Mouse (Mus musculus): ENCODE results near the gene Irx4.

Irx4 gene

DNA sequence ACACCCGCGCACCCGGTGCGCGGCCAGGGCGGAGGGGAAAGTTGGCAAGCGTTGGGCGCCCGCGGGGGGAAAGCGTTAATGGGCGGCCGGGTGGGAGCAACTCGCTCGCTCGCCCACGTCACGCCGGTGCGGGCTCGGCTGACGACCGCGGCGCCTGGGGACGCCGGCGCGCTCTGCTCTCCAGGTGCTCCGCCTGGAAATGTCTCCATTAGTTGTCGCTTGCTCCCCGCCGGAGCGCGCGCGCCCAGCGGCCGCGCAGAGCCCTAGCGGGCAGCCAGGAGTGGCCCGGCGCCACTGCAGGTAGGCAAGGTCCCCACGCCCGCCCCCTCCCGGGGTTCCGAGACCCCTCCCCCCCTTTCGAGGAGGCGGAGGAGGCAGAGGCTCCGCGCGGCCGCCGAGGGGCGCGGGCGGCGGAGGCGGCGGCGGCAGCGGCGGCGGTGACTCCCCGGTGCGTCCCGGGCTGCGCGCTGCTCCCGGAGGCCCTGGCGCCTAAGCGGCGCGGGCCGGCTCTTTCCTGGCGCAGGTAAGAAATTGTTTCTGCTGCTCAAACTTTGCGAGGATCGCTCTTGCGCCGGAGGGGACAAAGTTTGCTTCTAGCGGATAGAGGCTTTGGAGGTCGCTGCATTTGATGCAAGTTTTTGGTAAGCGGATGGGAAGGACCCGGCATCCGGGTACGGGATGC is at the start of gene Irx4:
Irx4 (plus strand) TSS at position 126 of the 682 bp plus-strand sequence.
- DNase-seq (ENCODE audit: low spot score), result no peak

DNA sequence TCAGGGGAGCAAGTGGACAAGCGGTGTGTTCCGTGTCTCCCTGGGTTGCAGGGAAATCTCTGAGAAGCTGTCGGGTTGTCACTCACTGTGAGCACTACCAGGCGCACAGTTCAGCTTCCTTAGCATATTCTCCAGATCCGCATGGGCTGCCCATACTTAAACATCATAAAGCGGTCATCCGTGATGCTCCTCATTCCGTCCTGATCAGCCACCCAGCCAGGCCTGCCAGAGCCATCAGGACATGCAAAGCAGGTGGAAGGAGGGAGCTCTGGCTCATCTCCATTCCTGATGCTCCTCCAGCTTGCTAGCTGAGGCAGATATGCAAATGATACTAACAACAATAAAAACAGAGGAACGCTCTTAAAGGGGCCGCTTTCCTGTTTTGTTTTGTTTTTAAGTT is 46.0 kb upstream of the Irx4 start:
- no peak for DNase-seq (ENCODE audit: low spot score)

DNA sequence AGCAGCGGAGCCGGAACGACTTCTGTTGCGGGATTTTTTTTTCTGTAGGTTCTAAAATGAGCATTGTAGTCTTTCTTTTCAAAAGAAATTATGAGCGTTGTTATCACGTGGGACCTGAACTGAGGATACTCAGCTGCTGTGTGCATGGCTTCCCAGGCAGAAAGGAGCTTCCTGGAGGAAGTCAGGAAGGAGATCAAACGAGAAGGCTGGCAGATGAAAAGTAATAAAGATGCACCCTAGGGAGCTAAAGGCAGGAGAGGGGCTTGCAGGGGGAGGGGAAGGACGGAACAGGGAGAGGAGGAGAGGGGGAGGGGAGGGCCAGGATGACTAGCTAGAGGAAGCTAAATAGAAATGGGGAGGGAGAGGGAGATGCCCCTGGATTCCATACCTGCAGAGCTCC is 23.8 kb upstream of the Irx4 start:
- DNase-seq (ENCODE audit: low spot score), result no peak

DNA sequence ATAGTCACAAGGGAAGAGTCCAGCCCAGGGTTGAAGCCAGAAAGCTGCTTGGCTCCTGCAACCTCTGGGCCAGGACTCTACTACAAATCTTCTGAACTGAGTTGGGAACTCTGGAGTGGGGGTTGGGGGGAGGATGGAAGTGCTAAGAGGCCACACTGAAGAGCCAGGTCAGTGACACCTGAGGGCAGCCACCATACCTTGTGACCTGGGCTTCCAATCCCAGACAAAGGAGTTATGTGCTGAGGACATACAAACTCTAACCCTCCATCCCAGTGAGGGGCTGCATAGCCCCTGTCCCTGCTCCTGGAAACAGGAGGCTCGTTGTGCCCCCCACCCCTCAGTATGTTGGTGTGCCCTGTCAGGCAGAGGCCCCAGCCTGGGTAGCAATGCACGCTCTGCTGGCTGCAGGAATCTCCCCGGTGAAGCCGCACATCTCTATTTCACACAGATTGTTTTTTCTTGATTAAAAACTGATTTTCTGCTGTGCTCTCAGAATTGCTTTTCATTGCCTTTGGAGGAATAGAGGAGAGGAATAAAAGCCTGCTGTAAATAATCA is 21.0 kb upstream of the Irx4 start:
- DNase-seq (ENCODE audit: low spot score), result no peak

DNA sequence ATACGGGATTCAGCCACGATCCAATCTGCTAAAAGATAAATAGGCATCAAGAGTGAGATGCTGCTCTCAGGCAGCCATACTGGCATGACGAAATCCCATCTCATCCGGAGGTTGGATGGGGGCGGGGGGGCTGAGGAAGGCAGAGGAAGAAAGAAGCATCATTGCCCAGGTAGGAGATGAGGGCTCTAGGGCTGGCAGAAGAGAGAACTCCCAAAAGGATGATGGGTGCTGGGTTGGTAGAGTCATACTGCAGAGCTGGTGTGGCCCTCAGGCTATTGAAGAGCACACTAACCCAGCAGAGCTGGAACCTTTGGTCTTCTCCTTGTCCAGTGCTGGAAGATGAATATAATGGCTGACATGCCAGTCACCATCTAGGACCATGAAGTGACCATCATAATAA is 17.7 kb upstream of the Irx4 start:
- no peak for DNase-seq (ENCODE audit: low spot score)

DNA sequence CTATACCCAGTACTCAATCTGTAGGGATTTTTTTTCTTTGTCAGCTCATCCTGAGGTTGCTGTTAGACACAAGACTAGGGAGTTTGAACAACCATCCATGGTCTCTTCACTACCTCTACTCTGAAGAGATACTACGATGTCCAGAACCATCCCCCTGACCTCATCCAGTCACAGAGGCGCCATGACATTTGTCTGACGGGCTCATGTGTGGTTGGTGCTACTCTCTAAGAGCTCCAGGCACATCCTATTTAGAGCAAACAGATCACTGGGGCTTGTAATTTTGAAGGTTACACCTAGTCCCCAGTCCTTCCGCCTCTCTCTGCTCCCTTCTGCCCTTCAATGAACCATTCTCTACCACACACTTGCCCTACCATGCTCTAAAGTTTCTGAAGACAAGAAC is 13.3 kb upstream of the Irx4 start:
- DNase-seq (ENCODE audit: low spot score), result no peak

DNA sequence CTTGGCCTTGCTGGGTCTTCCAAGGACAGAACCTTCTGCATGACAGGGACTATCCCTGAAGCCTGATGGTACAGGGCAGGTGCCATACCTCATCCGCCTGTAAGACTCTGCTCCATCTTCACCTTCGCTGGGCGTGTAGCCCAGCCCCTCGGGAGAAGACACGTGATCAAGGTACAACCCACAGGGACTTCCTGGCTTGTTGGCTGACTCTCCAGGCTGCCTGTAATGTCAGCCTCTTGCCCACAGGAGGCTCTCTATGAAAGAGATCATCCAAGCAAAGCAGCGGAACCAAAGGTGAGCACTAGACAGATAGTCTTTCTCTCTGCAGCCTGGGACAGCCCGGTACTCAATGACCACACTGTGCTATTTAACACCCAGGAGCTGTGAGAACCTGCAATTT is 9.1 kb upstream of the Irx4 start:
- DNase-seq (ENCODE audit: low spot score), result no peak

DNA sequence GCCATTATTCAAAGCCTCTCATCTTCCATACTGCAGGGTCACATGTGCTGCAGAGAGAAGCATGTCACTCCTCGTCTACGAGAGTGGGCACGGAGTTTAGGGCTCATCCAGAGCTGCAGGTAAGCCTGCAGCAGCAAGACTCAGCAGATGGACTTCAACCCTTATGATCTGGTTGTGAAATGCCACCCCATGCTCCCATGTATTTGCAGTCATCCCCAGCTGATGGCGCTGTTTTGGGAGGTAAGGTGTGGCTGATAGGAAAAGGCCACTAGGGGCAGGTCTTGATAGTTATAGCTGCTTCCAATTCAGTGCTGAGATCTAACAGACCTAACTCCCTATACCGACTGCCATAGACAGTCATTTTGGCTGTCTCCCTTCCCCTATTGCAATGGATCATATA is 8.3 kb upstream of the Irx4 start:
- no peak for DNase-seq (ENCODE audit: low spot score)

DNA sequence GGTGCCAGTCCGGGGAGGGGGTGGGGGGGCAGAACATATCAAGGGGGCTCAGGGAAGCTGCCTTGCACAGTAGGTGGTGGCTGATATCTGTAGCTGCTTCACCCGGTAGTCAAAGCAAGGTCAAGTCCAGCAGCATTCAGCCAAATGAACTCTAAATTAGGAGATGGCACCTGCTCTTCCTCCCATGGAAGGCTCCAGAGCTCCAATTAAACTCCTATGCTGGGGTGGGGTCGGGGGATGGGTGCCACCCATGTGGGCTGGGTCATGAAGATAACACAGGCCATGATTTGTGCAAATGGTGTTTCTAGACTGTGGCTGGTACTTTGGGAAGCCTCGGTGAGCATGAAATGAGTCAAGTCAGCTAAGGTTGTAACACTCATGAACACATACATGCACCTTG is 1.9 kb upstream of the Irx4 start:
- DNase-seq (ENCODE audit: low spot score), result no peak

DNA sequence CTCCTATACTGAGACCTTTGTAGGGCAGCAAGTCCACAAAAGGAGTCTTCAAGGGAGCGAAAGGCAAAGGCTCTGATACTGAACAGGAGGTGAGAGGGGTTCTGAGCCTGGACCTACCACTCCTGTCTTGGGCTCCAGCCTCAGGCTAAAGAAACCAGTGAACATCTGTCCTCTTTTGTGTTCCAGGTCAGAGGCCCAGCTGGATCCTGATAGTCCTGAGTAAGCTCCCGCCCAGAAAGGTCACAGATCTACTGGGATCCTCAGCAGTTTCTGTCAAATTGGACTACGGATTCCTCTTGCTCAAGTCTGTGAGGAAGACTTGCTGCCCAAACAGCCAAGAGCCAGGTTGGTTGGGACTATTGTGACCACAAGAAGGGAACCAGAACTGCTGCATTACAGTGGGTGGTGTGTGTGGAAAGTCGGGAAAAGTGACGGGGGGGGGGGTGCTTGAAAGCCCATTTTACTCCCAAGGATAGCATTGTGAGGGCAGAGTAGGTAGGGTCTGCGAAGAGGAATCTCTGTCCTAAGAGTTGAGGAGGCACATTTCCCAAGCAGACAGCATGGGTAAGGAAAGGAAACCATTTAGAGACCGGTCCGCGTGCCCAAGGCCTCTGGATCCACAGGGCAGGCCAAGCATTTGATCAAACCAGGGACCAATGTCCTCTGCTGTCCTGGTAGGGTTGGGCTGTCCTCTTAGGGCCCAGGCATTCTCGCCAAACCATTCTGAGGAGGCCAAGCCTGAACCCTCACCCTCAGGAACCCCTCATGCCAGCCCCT is 514 bp upstream of the Irx4 start:
- no peak for DNase-seq (ENCODE audit: low spot score)

DNA sequence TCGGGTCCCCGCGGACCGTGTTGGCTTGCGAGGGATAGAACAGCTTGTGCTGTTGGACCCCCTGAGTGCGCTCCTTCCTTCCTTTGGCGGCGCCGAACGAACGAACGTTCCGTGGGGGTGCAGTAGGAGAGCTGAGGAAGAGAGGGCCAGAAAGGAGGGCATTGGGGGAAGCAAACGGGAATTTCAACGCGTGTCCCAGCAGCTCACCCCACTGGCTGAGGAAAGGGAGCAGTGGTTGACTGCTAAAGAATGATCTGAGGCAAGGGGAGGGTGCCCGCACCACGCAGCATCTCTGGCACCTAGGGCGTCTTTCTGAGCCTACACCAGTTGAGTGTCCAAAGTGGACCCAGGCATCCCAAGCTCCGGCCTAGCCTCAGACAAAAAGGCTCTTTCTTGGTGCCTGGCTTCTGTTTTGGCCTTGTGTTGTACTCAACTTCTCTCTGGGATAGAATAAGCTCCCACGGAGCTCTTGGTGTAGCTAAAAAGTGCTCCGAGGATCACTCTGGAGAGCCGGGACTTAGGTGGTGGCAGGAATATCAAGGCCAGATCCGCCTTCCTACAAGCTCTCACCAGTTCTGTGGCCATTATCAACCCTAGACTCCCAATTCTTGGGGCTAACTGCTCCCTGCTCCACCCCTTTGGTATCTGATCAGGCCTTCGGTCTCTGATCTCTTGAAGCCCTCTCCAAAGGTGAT is 904 bp downstream of the Irx4 start:
- DNase-seq (ENCODE audit: low spot score), result no peak

DNA sequence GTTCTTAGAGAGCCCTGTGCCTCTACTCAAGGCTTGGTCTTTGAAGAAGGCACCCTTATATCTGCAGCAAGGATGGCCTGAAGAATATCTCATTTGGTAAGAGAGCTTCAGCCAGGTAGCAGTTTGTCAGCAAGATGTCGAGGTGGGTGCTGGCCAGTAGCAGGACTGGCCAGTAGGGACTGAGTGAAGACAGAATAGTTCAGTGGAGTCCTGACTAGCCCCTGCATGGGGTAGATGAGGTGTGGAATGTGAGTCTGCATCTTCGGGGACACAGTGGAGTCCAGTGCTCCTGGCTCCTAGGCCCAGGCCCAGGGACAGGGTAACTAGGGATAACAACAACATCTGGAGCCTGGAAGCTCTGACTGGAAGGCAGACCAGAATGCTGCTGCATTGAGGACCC is 1.6 kb downstream of the Irx4 start:
- DNase-seq (ENCODE audit: low spot score), result no peak

DNA sequence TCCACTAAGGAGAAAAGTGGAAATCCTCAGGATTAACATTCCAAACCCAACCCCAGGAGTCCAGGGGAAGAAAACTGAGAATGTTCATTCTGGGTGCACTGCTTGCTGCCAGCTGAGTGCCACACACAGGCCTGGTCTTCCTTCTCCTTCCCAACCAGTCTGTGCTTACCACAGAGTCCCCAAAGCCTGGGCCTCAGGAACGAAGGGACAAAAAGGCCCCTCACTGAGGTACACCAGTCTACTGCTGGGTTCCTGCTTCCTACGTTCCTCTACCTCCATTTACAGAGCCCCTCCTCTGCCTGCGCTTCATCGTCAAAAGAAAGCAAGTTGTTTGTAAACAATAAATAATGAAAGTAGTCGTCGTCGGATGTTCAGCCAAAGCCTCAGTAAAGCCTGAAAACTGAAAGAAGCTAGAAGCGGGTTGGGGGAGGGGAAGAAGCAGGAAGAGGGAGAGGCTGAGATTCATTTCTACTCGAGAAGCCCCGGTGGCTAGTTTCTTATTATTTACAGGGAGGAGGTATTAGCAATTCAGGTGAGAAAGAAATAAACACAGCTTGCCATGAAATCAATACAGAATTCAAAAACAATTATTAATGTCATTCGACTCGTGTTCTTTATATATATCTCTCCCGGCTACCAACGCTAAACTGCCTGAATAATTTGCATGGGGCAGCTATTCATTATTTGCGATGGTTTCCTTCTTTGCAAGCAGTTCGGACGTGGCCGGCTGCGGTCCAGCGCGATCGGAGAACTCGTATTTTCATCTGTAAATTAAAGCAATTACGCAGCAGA is 2.3 kb downstream of the Irx4 start:
- DNase-seq (ENCODE audit: low spot score), result no peak

DNA sequence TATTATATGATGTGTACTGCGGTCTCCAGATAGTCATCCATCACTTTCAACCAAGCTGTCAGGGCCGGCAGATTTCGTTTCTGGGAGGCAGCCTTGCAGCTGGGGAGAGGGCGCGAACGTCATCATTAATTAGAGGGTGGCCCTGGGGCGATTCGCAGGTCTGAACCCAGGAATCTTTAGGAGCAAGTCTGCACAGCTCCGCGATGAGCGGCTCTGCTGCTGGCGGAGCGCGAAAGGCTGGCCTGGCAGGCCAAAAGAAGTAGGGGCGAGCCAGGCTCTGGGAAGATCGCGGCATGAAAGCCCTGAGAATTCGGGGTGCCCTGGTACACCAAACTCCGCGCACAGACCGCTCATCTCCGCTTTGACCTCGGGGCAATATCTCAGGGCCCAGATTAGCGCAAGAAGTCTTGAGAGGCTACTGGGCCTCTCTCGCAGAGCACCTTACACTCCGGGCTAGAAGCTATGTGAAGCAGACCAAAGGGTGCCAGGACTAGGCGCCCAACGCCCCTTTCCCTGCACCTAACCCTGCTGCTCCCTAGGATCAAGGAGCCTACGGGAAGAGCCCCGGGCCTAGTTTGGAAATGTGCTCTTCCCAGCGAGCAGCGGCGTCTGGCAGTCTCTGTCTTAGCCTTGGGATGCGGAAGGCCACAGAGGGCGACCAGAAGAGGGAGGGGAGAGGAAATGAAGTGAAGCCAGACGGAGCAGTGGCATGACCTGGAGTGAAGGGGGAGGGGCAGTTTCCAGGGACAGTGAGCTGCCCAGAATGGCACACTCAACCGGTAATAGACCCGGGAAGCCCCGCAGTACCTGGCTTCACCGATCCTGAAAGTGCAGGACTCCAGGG is 3.1 kb downstream of the Irx4 start:
- no peak for DNase-seq (ENCODE audit: low spot score)

DNA sequence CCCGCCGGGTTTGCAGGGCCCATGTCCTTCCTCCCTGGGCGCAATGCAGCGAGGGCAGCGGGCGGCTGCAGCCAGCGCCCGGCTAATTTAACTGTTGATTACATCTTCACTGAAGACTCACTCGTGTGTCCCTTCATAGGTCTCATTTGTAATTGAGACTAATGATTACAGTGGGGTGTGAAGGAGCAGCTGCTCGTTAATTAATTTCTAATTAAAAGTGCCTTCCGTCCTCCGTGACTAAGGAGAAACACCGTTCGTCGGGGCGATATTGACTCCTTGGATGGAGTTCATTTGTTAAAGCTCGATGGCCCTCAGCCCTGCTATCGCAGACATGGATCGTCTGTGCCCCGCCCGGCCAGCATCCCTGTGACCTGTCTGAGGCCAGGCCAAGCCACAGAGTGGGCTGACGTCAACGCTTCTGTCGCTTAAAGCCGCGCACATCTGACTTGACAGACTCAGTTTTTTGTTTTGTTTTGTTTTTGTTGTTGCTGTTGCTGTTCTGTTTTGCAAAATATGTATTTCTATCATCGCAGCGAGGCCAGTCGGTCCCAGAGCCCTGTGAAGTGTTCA is 4.0 kb downstream of the Irx4 start:
- DNase-seq (ENCODE audit: low spot score), result no peak

DNA sequence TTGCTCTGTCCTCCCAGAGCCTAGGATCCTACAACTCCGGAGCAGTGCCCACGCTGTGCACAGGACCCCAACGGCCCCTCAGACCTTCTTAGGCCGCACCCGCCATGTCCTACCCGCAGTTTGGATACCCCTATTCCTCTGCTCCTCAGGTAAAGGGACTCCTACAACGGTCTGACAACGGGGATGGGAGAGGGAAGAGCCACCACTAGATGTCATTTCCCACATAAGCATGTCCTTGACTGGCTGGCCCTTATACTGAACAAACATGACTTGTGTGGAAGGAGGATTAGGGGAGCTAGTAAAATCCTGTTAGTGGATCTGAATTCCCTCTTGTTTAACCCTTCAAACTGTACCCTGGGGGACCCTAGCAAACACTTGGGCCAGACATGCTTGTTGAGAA is 4.6 kb downstream of the Irx4 start:
- no peak for DNase-seq (ENCODE audit: low spot score)

DNA sequence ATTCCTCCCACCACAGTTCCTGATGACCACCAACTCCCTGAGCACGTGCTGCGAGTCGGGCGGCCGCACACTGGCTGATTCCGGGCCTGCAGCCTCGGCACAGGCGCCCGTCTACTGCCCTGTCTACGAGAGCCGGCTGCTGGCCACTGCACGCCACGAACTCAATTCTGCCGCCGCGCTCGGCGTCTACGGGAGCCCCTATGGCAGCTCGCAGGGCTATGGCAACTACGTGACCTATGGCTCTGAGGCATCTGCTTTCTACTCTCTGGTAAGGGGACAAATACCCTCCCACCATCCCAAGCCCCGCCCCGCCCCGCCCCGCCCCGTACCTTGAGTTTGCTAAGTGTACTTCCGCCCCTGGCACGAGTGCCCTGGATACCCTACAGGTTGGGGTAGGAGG is 5.2 kb downstream of the Irx4 start:
- DNase-seq (ENCODE audit: low spot score), result no peak

DNA sequence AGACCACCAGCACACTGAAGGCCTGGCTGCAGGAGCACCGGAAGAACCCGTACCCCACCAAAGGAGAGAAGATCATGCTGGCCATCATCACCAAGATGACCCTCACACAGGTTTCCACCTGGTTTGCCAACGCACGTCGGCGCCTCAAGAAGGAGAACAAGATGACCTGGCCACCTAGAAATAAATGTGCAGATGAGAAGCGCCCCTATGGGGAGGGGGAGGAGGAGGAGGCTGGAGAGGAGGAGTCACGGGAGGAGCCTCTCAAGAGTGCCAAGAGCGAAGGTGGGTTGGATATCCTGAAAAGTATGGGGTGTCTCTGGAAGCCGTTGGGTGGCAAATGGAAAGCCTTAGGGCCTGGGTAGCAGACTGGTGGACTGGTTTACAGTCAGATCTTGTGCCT is 7.3 kb downstream of the Irx4 start:
- no peak for DNase-seq (ENCODE audit: low spot score)

DNA sequence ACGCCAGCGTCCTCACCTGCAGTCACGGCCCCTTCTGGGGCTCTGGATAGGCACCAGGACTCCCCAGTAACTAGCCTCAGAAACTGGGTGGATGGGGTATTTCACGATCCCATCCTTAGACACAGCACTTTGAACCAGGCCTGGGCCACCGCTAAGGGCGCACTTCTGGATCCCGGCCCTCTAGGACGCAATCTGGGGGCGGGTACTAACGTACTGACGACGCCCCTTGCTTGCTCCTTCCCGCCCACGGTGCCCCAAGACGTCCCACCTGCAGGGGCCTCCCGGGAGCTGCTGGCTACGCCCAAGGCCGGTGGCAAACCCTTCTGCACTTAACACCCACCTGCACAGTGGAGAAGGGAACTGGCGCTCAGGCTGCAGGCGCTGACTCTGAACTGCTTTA is 8.4 kb downstream of the Irx4 start:
- DNase-seq (ENCODE audit: low spot score), result no peak

DNA sequence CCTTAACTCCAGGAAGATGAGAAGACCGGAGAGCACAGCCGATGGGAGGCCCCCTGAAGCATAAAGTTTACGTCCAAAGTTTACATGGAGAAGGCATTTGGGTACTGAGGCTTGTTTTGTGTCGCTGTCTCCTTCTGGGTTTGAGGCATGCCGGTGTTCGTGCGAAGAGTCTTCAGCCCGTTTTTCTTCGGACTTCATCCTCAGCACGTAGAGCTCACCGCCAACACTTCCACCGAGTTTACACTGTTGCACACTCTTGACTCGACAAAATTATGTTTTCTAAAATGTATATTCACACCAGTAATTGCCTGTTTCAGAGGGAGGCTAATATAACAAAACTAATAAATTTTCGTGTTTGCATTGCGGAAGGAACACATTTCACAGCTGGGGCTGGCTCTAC is 9.0 kb downstream of the Irx4 start:
- no peak for DNase-seq (ENCODE audit: low spot score)

DNA sequence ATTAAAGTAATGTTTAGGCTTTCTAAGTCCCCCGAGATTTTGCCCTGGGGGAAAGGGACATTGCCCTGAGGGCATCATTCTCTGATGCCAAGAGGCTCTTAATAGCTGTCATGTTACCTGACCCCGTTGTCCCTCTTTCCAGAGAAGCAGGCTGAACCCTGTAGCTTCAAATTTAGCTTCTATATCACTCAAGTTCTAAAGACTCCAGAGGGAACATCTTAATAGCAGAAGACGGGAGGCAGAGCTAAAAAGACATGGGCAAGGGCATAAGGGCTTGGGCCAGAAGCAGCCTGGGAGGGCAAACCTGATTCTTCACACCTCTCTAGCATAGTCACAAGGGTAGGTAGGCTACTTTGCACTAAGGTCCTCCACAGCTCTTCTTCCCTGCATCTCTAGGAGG is 9.6 kb downstream of the Irx4 start:
- DNase-seq (ENCODE audit: low spot score), result no peak

Measured in layer of hippocampus, adult 9-10 months (tissue).